Comparison of ENCODE assay signal across 13 mouse cellular contexts in genomic region chr15:91018861-91019187, GRCm38 (mm10). TPM values are rescaled to one million over a fixed set of nuclear protein-coding genes. Genes with fewer than 3 reads are reported as not detected.
DNase-seq lines count a peak whose midpoint lies in the region; ATAC-seq and TF ChIP-seq lines count a peak whose summit lies in the region.
"Had no signal": no experiment of that assay in that cellular context is flagged by ENCODE, and none has a peak within 500 bp of the region (broad histone marks: within the 10 kb centered on the region; RNA-seq: fewer than 3 reads in every experiment).

No protein-coding gene starts in this region.

- H3K27ac ChIP-seq in forebrain, embryonic 10.5 days = peak overlapping the region; percentile 93
- H3K27ac ChIP-seq in forebrain, embryonic 15.5 days (replicated peaks) = peak overlapping the region; percentile 97
- H3K27ac ChIP-seq in hindbrain, embryonic 16.5 days (ENCODE audit: low read depth, low read length) = peak overlapping the region; percentile 86
- H3K27ac ChIP-seq in midbrain, postnatal 0 days (ENCODE audit: low read depth, low read length) = peak overlapping the region; percentile 78
- H3K27ac ChIP-seq in kidney, embryonic 14.5 days (ENCODE audit: low read depth, low read length) = no peak overlapping the region
- no peak overlapping the region for H3K27ac ChIP-seq in heart, embryonic 11.5 days (ENCODE audit: low read depth, low read length)
- H3K27ac ChIP-seq: lung, embryonic 15.5 days had no signal

- H3K9ac ChIP-seq in forebrain, embryonic 15.5 days (replicated peaks) = 0 out of 2 replicates have a peak overlapping the region, but pooled peaks have one; percentile 14
- H3K9ac ChIP-seq in hindbrain, embryonic 16.5 days (ENCODE audit: low read depth, low read length) = no peak overlapping the region
- no peak overlapping the region for H3K9ac ChIP-seq in midbrain, postnatal 0 days (replicated peaks; ENCODE audit: low read length, poor library complexity, severe bottlenecking)
- H3K9ac ChIP-seq in kidney, embryonic 14.5 days (ENCODE audit: low read depth, low read length) = no peak overlapping the region
- H3K9ac ChIP-seq in heart, embryonic 11.5 days (ENCODE audit: low read depth, low read length) = no peak overlapping the region
- H3K9ac ChIP-seq: lung, embryonic 15.5 days had no signal

- no peak for DNase-seq in forebrain, embryonic 10.5 days (ENCODE audit: extremely low spot score, low spot score)
- no peak for DNase-seq in midbrain, postnatal 0 days (ENCODE audit: low spot score)
- no peak for DNase-seq in kidney, postnatal 36 days
- DNase-seq: adrenal gland, postnatal 14 days; cerebellum, adult 8-10 months; thymus, adult 18-20 months had no signal

- H3K4me1 ChIP-seq in forebrain, embryonic 10.5 days = peaks cover 72% of the 10 kb centered on the region
- peaks cover 55% of the 10 kb centered on the region for H3K4me1 ChIP-seq in forebrain, embryonic 15.5 days
- peaks cover 13% of the 10 kb centered on the region for H3K4me1 ChIP-seq in hindbrain, embryonic 16.5 days (ENCODE audit: control insufficient read depth, insufficient read depth, low read depth, low read length)
- H3K4me1 ChIP-seq in midbrain, postnatal 0 days (ENCODE audit: insufficient read depth, low read length) = peaks cover 9% of the 10 kb centered on the region; the same call in 1 of the 2 replicates
- H3K4me1 ChIP-seq in kidney, embryonic 14.5 days (ENCODE audit: control insufficient read depth, insufficient read depth, low read length) = no peaks in the 10 kb centered on the region
- H3K4me1 ChIP-seq in heart, embryonic 11.5 days (ENCODE audit: control insufficient read depth, insufficient read depth, low read length) = no peaks in the 10 kb centered on the region
- H3K4me1 ChIP-seq: lung, embryonic 15.5 days had no signal

- H3K36me3 ChIP-seq in forebrain, embryonic 10.5 days (replicated peaks) = peaks cover 29% of the 10 kb centered on the region
- H3K36me3 ChIP-seq in forebrain, embryonic 15.5 days = no peaks in the 10 kb centered on the region
- no peaks in the 10 kb centered on the region for H3K36me3 ChIP-seq in hindbrain, embryonic 16.5 days (ENCODE audit: control insufficient read depth, insufficient read depth, low read length)
- H3K36me3 ChIP-seq in midbrain, postnatal 0 days (ENCODE audit: insufficient read depth, low read length) = no peaks in the 10 kb centered on the region
- H3K36me3 ChIP-seq in kidney, embryonic 14.5 days (ENCODE audit: control insufficient read depth, insufficient read depth, low read length) = no peaks in the 10 kb centered on the region
- H3K36me3 ChIP-seq in heart, embryonic 11.5 days (ENCODE audit: control insufficient read depth, insufficient read depth, low read length) = no peaks in the 10 kb centered on the region
- H3K36me3 ChIP-seq: G1E; lung, embryonic 15.5 days had no signal

- H3K4me3 ChIP-seq in forebrain, embryonic 10.5 days = no peak overlapping the region
- no peak overlapping the region for H3K4me3 ChIP-seq in forebrain, embryonic 15.5 days
- no peak overlapping the region for H3K4me3 ChIP-seq in hindbrain, embryonic 16.5 days (ENCODE audit: low read length)
- no peak overlapping the region for H3K4me3 ChIP-seq in midbrain, postnatal 0 days (ENCODE audit: low read depth, low read length)
- H3K4me3 ChIP-seq in kidney, embryonic 14.5 days (ENCODE audit: low read length) = no peak overlapping the region
- H3K4me3 ChIP-seq in heart, embryonic 11.5 days (ENCODE audit: low read depth, low read length) = no peak overlapping the region
- H3K4me3 ChIP-seq: lung, embryonic 15.5 days had no signal

- WGBS in forebrain, embryonic 10.5 days = 30% methylated on average over 3 of the region's 3 CpGs
- WGBS in forebrain, embryonic 15.5 days = 5% methylated on average over 3 of the region's 3 CpGs
- WGBS in hindbrain, embryonic 16.5 days = 15% methylated on average over 3 of the region's 3 CpGs
- WGBS in midbrain, postnatal 0 days = 10% methylated on average over 3 of the region's 3 CpGs
- WGBS in kidney, embryonic 14.5 days = 70% methylated on average over 3 of the region's 3 CpGs
- 57% methylated on average over 3 of the region's 3 CpGs for WGBS in heart, embryonic 11.5 days (ENCODE audit: insufficient replicate concordance)

- H3K4me2 ChIP-seq in forebrain, embryonic 15.5 days (replicated peaks) = 0 out of 2 replicates have a peak overlapping the region, but pooled peaks have one; percentile 69
- no peak overlapping the region for H3K4me2 ChIP-seq in hindbrain, embryonic 16.5 days (ENCODE audit: low read length)
- H3K4me2 ChIP-seq in midbrain, postnatal 0 days (ENCODE audit: low read depth, low read length, poor library complexity, severe bottlenecking) = no peak overlapping the region
- no peak overlapping the region for H3K4me2 ChIP-seq in kidney, embryonic 14.5 days (replicated peaks; ENCODE audit: low read depth, low read length)
- H3K4me2 ChIP-seq in heart, embryonic 11.5 days = no peak overlapping the region
- H3K4me2 ChIP-seq: lung, embryonic 15.5 days had no signal

- TF ChIP-seq CTCF in midbrain, postnatal 0 days (IDR thresholded peaks at IDR 0.05) = no peak

- ATAC-seq in forebrain, embryonic 15.5 days (replicated peaks) = no peak
- no peak for ATAC-seq in hindbrain, embryonic 16.5 days
- no peak for ATAC-seq in midbrain, postnatal 0 days (ENCODE audit: low FRiP score)
- ATAC-seq in kidney, embryonic 14.5 days (ENCODE audit: low FRiP score, low TSS enrichment) = no peak
- no peak for ATAC-seq in heart, embryonic 11.5 days (replicated peaks; ENCODE audit: insufficient number of reproducible peaks, low FRiP score, low TSS enrichment)

- H3K9me3 ChIP-seq in forebrain, embryonic 10.5 days = 0 out of 2 replicates have a peak, but pooled peaks cover 10% of the 10 kb centered on the region
- H3K9me3 ChIP-seq in forebrain, embryonic 15.5 days = no peaks in the 10 kb centered on the region
- H3K9me3 ChIP-seq in hindbrain, embryonic 16.5 days (ENCODE audit: control insufficient read depth, low read length) = no peaks in the 10 kb centered on the region
- H3K9me3 ChIP-seq in midbrain, postnatal 0 days (ENCODE audit: low read length) = no peaks in the 10 kb centered on the region
- H3K9me3 ChIP-seq in kidney, embryonic 14.5 days (ENCODE audit: control insufficient read depth, low read length) = no peaks in the 10 kb centered on the region
- no peaks in the 10 kb centered on the region for H3K9me3 ChIP-seq in heart, embryonic 11.5 days (replicated peaks; ENCODE audit: control insufficient read depth, low read length)
- H3K9me3 ChIP-seq: lung, embryonic 15.5 days had no signal

- H3K27me3 ChIP-seq in forebrain, embryonic 10.5 days (ENCODE audit: poor library complexity, severe bottlenecking) = no peaks in the 10 kb centered on the region
- no peaks in the 10 kb centered on the region for H3K27me3 ChIP-seq in forebrain, embryonic 15.5 days
- no peaks in the 10 kb centered on the region for H3K27me3 ChIP-seq in hindbrain, embryonic 16.5 days (replicated peaks; ENCODE audit: control insufficient read depth, insufficient read depth, low read length)
- H3K27me3 ChIP-seq in midbrain, postnatal 0 days (ENCODE audit: insufficient read depth, low read length) = no peaks in the 10 kb centered on the region
- H3K27me3 ChIP-seq in kidney, embryonic 14.5 days (ENCODE audit: control insufficient read depth, insufficient read depth, low read length) = no peaks in the 10 kb centered on the region
- H3K27me3 ChIP-seq in heart, embryonic 11.5 days (ENCODE audit: control insufficient read depth, insufficient read depth, low read length) = no peaks in the 10 kb centered on the region
- H3K27me3 ChIP-seq: lung, embryonic 15.5 days had no signal

RNA-seq across cellular contexts. Expression of gene Kif21a, which starts 30.9 kb away (rescaled TPM):
- polyA plus RNA-seq in forebrain, embryonic 10.5 days (2016; fragmentation: Nextera tagmentation; extraction: Ambion mirVana) = 26.7 and 26.8 TPM in 2 replicates
- polyA plus RNA-seq in forebrain, embryonic 15.5 days (2015; fragmentation: Nextera tagmentation; extraction: Ambion mirVana) = 52.3 and 54.2 TPM in 2 replicates
- 37.9 and 40.4 TPM in 2 replicates for polyA plus RNA-seq in hindbrain, embryonic 16.5 days (2015; fragmentation: Nextera tagmentation; extraction: Ambion mirVana)
- 64.9 and 68.7 TPM in 2 replicates for total RNA-seq in midbrain, postnatal 0 days (2014; rRNA removed)
- polyA plus RNA-seq in midbrain, postnatal 0 days (2015; fragmentation: Nextera tagmentation; extraction: Ambion mirVana) = 28.4 and 33.2 TPM in 2 replicates
- polyA plus RNA-seq in kidney, embryonic 14.5 days (2014; fragmentation: Nextera tagmentation; extraction: Ambion mirVana) = 5.3 and 8.1 TPM in 2 replicates
- 6.5 TPM in 2 replicates for polyA plus RNA-seq in heart, embryonic 11.5 days (2014; fragmentation: Nextera tagmentation; extraction: Ambion mirVana)
- total RNA-seq: G1E; neutrophil, adult 5-6 weeks had no signal
- polyA plus RNA-seq: G1E had no signal

Comparison
In these comparisons a context has a peak if more than half of its experiments do, and no peak if none do; other contexts are left out.
1. H3K27ac ChIP-seq: peak in forebrain, embryonic 10.5 days (single experiment), forebrain, embryonic 15.5 days (single experiment), hindbrain, embryonic 16.5 days (single experiment) and midbrain, postnatal 0 days (single experiment); none in kidney, embryonic 14.5 days (single experiment) and heart, embryonic 11.5 days (single experiment).